Mouse (Mus musculus) hindbrain, embryonic 14.5 days (tissue): ENCODE measurements around the gene Mbnl2. TPM values are rescaled to one million over a fixed set of nuclear protein-coding genes. Genes with fewer than 3 reads are reported as not detected.

Experiments
- ATAC-seq: fragments of 200-750 bp; cut with Nextera tagmentation; 2 replicates; pipeline ENCODE4 v1.8.0; 2017; ENCODE audit warnings: moderate number of reproducible peaks, mild to moderate bottlenecking, moderate TSS enrichment, moderate library complexity; ENCODE audit not compliant: low FRiP score
- DNase-seq: peaks from one replicate; pipeline ENCODE4 v3.0.0-alpha.2; 2015; ENCODE audit warnings: low spot score
- H3K27ac ChIP-seq: fragments of 300-500 bp; sonication (generic); 2 replicates; pipeline ENCODE4 v1.5.1; 2014; ENCODE audit warnings: mild to moderate bottlenecking, moderate library complexity
- H3K27me3 ChIP-seq: fragments of 300-500 bp; sonication (generic); 2 replicates; pipeline ENCODE4 v1.6.1; 2014; ENCODE audit warnings: mild to moderate bottlenecking, low read length, mixed read lengths; ENCODE audit not compliant: control insufficient read depth, insufficient read depth
- H3K36me3 ChIP-seq: fragments of 300-500 bp; sonication (generic); replicated peaks from 2 replicates; pipeline ENCODE4 v1.6.1; 2014; ENCODE audit not compliant: control insufficient read depth, insufficient read depth
- H3K4me1 ChIP-seq: fragments of 300-500 bp; sonication (generic); replicated peaks from 2 replicates; pipeline ENCODE4 v1.6.1; 2014; ENCODE audit warnings: antibody characterized with exemption, low read length, mixed read lengths; ENCODE audit not compliant: control insufficient read depth, insufficient read depth
- H3K4me2 ChIP-seq: fragments of 300-500 bp; sonication (generic); replicated peaks from 2 replicates; pipeline ENCODE4 v1.6.1; 2014; ENCODE audit warnings: mild to moderate bottlenecking, moderate library complexity
- H3K4me3 ChIP-seq: fragments of 300-500 bp; sonication (generic); replicated peaks from 2 replicates; pipeline ENCODE4 v1.5.1; 2014; ENCODE audit warnings: mild to moderate bottlenecking, low read length
- H3K9ac ChIP-seq: fragments of 300-500 bp; sonication (generic); 2 replicates; pipeline ENCODE4 v1.6.1; 2014
- H3K9me3 ChIP-seq: fragments of 300-500 bp; sonication (generic); 2 replicates; pipeline ENCODE4 v1.6.1; 2016; ENCODE audit warnings: low read length; ENCODE audit not compliant: control insufficient read depth
- WGBS: fragments of 180-500 bp; shearing (Covaris S2); extraction: QIAGEN DNeasy Blood & Tissue Kit; methylation state at CpG from one replicate; pipeline ENCODE4 v1.1.7; 2014; 5-methylcytosine and 5-hydroxymethylcytosine counted together
- polyA plus RNA-seq: library from polyadenylated mRNA; unstranded; fragments of >200 nt; fragmentation: Nextera tagmentation; extraction: Ambion mirVana; gene quantifications from 2 replicates; pipeline ENCODE4 v1.2.1, GENCODE M21; 2014

Mbnl2 gene
- polyA plus RNA-seq, 1 experiment from 2014 or later = 24.4 TPM

DNA sequence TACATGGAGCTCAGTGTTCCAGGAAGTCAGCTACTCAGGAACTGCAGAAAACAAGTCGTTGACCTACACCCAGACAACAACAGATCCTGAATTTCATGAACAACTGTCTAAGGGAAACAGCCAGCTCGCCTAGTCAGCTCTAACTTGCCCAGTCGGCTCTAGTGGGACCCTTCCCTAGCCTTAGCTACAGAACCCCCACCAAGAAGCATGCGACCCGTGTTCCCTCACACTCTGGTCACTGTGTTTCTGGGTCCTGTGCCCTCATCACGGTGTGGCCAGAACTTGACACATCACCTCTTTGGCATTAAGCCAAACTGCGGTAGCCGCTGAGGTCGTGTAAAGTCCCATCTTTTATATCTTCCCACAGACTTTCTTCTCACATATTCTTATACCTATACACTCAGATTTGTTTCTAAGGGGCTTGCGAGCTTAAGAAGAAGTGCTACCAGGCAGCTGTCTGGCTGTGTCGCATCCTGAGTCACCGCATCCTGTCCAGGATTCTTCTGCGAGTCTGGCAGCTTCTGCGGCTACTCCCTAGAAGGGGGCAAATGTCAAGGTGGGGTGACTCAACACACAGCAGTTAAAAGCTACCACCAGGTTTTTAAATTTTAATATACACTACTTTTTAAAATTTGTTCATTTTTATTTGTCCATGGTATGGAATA lies 193.8 kb downstream of the Mbnl2 start:
- Histone ChIP-seq H3K9me3 (no peaks in the 10 kb centered on the region), H3K4me1 (no peaks in the 10 kb centered on the region), H3K4me3 (no peak overlapping the region), H3K4me2 (no peak overlapping the region), H3K9ac (no peak overlapping the region), H3K27ac (no peak overlapping the region), H3K27me3 (no peaks in the 10 kb centered on the region), H3K36me3 (no peaks in the 10 kb centered on the region)
- 87% methylated on average over 14 of the region's 14 CpGs for WGBS
- DNase-seq (no peak), ATAC-seq (no peak)

DNA sequence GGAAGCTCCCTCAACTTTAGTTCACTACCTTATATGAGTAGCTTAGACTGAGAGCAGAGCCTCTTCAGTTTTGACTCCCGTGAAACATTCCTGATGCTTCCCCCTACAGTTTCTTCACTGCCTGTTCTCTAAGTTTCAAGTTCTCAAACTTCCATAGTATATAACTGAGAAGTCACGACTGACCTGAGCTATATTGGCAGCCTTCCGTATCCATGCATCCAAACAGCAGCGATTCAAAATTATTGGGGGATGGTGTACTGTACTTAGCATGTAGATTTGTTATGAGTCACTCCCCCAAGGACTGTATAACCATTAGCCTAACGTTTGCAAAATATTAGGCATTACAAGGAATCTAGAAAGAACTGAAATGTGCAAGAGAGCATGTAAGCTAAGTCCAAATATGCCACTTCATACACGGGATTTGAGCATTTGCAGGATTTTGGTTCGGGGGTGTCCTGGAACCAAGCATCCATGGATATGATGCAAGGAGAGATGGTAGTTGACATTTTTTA lies 200.8 kb downstream of the Mbnl2 start:
- WGBS = 72% methylated on average over 7 of the region's 7 CpGs

GRCm38 (mm10) chr14:120477288-120477981 lies 202.0 kb downstream of the Mbnl2 start:
- no peaks in the 10 kb centered on the region for H3K9me3 ChIP-seq
- peak overlapping the region; percentile 59 for H3K4me3 ChIP-seq
- no peaks in the 10 kb centered on the region for H3K36me3 ChIP-seq
- H3K27ac ChIP-seq = peak overlapping the region; percentile 100
- DNase-seq (peak; percentile 99), ATAC-seq (peak; percentile 96)
- peaks cover 25% of the 10 kb centered on the region for H3K4me1 ChIP-seq
- H3K27me3 ChIP-seq = no peaks in the 10 kb centered on the region
- H3K9ac ChIP-seq = peak overlapping the region; percentile 84
- peak overlapping the region; percentile 73 for H3K4me2 ChIP-seq
- under 1% methylated on average over 45 of the region's 46 CpGs for WGBS

More for the DNA sequence above, 200.8 kb downstream of the Mbnl2 start:
- Histone ChIP-seq H3K27ac (no peak overlapping the region), H3K4me3 (peak overlapping the region; percentile 59), H3K4me2 (peak overlapping the region; percentile 73), H3K4me1 (peaks cover 24% of the 10 kb centered on the region), H3K9me3 (no peaks in the 10 kb centered on the region), H3K27me3 (no peaks in the 10 kb centered on the region), H3K36me3 (no peaks in the 10 kb centered on the region), H3K9ac (peak overlapping the region; percentile 84)
- ATAC-seq = no peak
- no peak for DNase-seq

- H3K4me3 ChIP-seq = peak within 1 kb of the TSS; percentile 59
- peak; percentile 97 for DNase-seq
- WGBS = 1% methylated on average over 64 of the region's 78 CpGs
- H3K9ac ChIP-seq = peak within 1 kb of the TSS; percentile 84
- H3K36me3 ChIP-seq = no peaks in the 10 kb centered on the region
- no peaks in the 10 kb centered on the region for H3K9me3 ChIP-seq
- H3K27ac ChIP-seq = peak within 1 kb of the TSS; percentile 100
- H3K27me3 ChIP-seq = no peaks in the 10 kb centered on the region
- H3K4me1 ChIP-seq = peaks cover 25% of the 10 kb centered on the region
- ATAC-seq = peak; percentile 89
- peak within 1 kb of the TSS; percentile 73 for H3K4me2 ChIP-seq
Measured at GRCm38 (mm10) chr14:120477982-120478568, 202.6 kb downstream of the Mbnl2 start, which contains the start of gene Rap2a. TSS of gene Rap2a (plus strand) at chr14:120478444.

DNA sequence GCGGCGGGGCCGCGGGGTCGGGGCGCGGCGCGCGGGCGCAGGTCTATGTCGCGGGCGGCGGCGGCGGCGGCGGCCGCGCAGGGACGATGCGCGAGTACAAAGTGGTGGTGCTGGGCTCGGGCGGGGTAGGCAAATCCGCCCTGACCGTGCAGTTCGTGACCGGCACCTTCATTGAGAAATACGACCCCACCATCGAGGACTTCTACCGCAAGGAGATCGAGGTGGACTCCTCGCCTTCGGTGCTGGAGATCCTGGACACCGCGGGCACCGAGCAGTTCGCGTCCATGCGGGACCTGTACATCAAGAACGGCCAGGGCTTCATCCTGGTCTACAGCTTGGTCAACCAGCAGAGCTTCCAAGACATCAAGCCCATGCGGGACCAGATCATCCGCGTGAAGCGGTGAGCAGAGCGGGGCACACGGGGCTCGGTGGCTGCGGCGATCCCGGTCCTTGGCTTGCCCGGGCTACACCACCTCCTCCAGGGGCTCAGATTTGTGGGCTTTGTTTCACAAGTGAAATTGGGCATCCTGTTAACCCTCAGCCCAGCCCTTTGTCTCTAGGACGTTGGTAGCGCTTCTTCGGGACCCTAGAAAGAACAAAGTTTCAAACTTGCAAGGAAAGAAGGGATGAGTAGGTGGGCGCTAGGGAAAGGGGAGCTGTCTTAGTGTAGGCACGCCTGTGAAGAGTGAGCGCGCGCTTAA lies 203.3 kb downstream of the Mbnl2 start:
- ATAC-seq = no peak; the same call in 1 of the 2 replicates

GRCm38 (mm10) chr14:120480341-120480900 lies 205.0 kb downstream of the Mbnl2 start:
- H3K9me3 ChIP-seq = no peaks in the 10 kb centered on the region
- 83% methylated on average over 8 of the region's 8 CpGs for WGBS
- H3K9ac ChIP-seq = no peak overlapping the region
- H3K4me2 ChIP-seq = peak overlapping the region; percentile 64
- no peak for ATAC-seq
- no peak for DNase-seq
- H3K36me3 ChIP-seq = no peaks in the 10 kb centered on the region
- peaks cover 25% of the 10 kb centered on the region for H3K4me1 ChIP-seq
- no peaks in the 10 kb centered on the region for H3K27me3 ChIP-seq
- no peak overlapping the region for H3K27ac ChIP-seq
- peak overlapping the region; percentile 59; the same call in 1 of the 2 replicates for H3K4me3 ChIP-seq

More for the DNA sequence above, 203.3 kb downstream of the Mbnl2 start:
- Histone ChIP-seq H3K4me3 (peak overlapping the region; percentile 59), H3K4me2 (peak overlapping the region; percentile 64), H3K27ac (peak overlapping the region; percentile 100), H3K9ac (peak overlapping the region; percentile 73), H3K36me3 (no peaks in the 10 kb centered on the region), H3K4me1 (peaks cover 25% of the 10 kb centered on the region), H3K9me3 (no peaks in the 10 kb centered on the region), H3K27me3 (no peaks in the 10 kb centered on the region)
- under 1% methylated on average over 48 of the region's 62 CpGs for WGBS
- DNase-seq = peak; percentile 32

GRCm38 (mm10) chr14:120480927-120481326 lies 205.5 kb downstream of the Mbnl2 start:
- H3K9ac ChIP-seq = no peak overlapping the region
- peak overlapping the region; percentile 64 for H3K4me2 ChIP-seq
- no peaks in the 10 kb centered on the region for H3K9me3 ChIP-seq
- H3K36me3 ChIP-seq = no peaks in the 10 kb centered on the region
- peaks cover 25% of the 10 kb centered on the region for H3K4me1 ChIP-seq
- DNase-seq (no peak), ATAC-seq (no peak)
- H3K27ac ChIP-seq = no peak overlapping the region
- 95% methylated on average over 4 of the region's 4 CpGs for WGBS
- no peak overlapping the region for H3K4me3 ChIP-seq
- no peaks in the 10 kb centered on the region for H3K27me3 ChIP-seq
